Mouse (Mus musculus) forebrain, embryonic 11.5 days (tissue): ENCODE data around the gene C530025M09Rik. TPM values are rescaled to one million over a fixed set of nuclear protein-coding genes. Genes with fewer than 3 reads are reported as not detected.

Source experiments
- ATAC-seq: fragments of 200-750 bp; cut with Nextera tagmentation; replicated peaks from 2 replicates; pipeline ENCODE4 v1.8.0; 2017; ENCODE audit warnings: moderate TSS enrichment; ENCODE audit not compliant: low FRiP score
- DNase-seq: peaks from one replicate; pipeline ENCODE4 v3.0.0-alpha.2; 2017; ENCODE audit warnings: low spot score
- H3K27ac ChIP-seq: fragments of 300-500 bp; sonication (generic); 2 replicates; pipeline ENCODE4 v1.5.1; 2014; ENCODE audit warnings: low read depth, low read length
- H3K27me3 ChIP-seq: fragments of 300-500 bp; sonication (generic); 2 replicates; pipeline ENCODE4 v1.6.1; 2014; ENCODE audit warnings: mild to moderate bottlenecking, low read length, mixed read lengths; ENCODE audit not compliant: control insufficient read depth, insufficient read depth
- H3K36me3 ChIP-seq: fragments of 300-500 bp; sonication (generic); 2 replicates; pipeline ENCODE4 v1.6.1; 2014; ENCODE audit warnings: mild to moderate bottlenecking, low read length, moderate library complexity, mixed read lengths; ENCODE audit not compliant: control insufficient read depth, insufficient read depth
- H3K4me1 ChIP-seq: fragments of 300-500 bp; sonication (generic); replicated peaks from 2 replicates; pipeline ENCODE4 v1.6.1; 2014; ENCODE audit warnings: low read length, mixed read lengths; ENCODE audit not compliant: control insufficient read depth, insufficient read depth
- H3K4me2 ChIP-seq: fragments of 300-500 bp; sonication (generic); 2 replicates; pipeline ENCODE4 v1.6.1; 2014; ENCODE audit warnings: low read depth, mild to moderate bottlenecking, low read length, moderate library complexity, mixed read lengths; ENCODE audit not compliant: severe bottlenecking
- H3K4me3 ChIP-seq: fragments of 300-500 bp; sonication (generic); 2 replicates; pipeline ENCODE4 v1.5.1; 2014; ENCODE audit warnings: low read depth, low read length
- H3K9ac ChIP-seq: fragments of 300-500 bp; sonication (generic); 2 replicates; pipeline ENCODE4 v1.6.1; 2014; ENCODE audit warnings: low read length
- H3K9me3 ChIP-seq: fragments of 300-500 bp; sonication (generic); 2 replicates; pipeline ENCODE4 v1.6.1; 2016; ENCODE audit warnings: low read length, mixed read lengths; ENCODE audit not compliant: control insufficient read depth
- WGBS: fragments of 180-500 bp; shearing (Covaris S2); extraction: QIAGEN DNeasy Blood & Tissue Kit; methylation state at CpG from one replicate; pipeline ENCODE4 v1.1.7; 2014; 5-methylcytosine and 5-hydroxymethylcytosine counted together
- polyA plus RNA-seq: library from polyadenylated mRNA; unstranded; fragments of >200 nt; fragmentation: Nextera tagmentation; extraction: Ambion mirVana; gene quantifications from 2 replicates; pipeline ENCODE4 v1.2.1, GENCODE M21; 2014

C530025M09Rik gene
- polyA plus RNA-seq, 1 experiment from 2014 or later = not detected

DNA sequence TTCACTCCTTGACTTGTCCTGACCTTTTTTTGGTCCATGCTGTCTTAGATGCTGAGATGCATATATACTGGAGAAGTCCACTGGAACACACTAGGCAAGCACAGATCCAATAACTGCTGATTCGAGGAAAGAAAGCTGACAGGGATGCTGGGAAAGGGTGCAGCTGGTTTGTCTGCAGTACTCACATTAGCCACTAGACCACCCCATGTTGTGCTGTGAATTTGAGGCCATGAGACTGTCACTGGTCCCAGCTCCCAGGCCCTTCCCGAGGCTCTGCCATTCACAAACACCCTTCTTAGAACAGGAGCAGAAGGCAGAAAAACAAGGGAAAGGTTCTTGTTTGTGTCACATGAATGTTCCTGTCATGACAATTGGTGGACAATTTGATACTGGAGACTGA lies 10.8 kb downstream of the C530025M09Rik start:
- DNase-seq (no peak), ATAC-seq (no peak)
- H3K9me3 ChIP-seq = no peaks in the 10 kb centered on the region
- H3K4me1 ChIP-seq = no peaks in the 10 kb centered on the region
- 25% methylated on average over 2 of the region's 2 CpGs for WGBS
- H3K27ac ChIP-seq = no peak overlapping the region
- H3K9ac ChIP-seq = no peak overlapping the region
- H3K4me2 ChIP-seq = no peak overlapping the region
- H3K27me3 ChIP-seq = no peaks in the 10 kb centered on the region
- H3K36me3 ChIP-seq = no peaks in the 10 kb centered on the region
- H3K4me3 ChIP-seq = no peak overlapping the region

DNA sequence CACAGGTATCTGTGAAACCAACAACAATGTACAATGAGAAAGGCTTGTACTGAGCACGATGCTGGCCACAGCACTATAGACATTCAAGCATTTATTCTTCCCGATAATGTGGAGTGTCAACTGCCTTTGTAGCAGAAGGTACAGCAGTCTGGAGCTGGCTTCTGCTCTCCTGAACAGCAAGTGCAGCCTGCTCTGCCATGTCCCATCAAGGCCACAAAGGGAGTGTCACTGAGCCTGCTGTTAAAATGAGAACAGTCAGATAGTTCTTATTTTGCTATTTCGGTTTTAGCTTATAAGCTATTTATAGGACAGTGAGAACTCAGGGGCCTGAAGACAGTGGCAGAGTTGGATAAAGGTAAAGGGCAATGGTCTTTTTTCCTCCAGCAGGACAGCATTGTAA lies 11.3 kb downstream of the C530025M09Rik start:
- Histone ChIP-seq H3K27me3 (no peaks in the 10 kb centered on the region), H3K9ac (no peak overlapping the region), H3K36me3 (no peaks in the 10 kb centered on the region), H3K27ac (no peak overlapping the region), H3K4me1 (no peaks in the 10 kb centered on the region), H3K4me2 (no peak overlapping the region), H3K9me3 (no peaks in the 10 kb centered on the region), H3K4me3 (no peak overlapping the region)
- 91% methylated on average over 3 of the region's 3 CpGs for WGBS
- ATAC-seq = no peak
- no peak for DNase-seq

DNA sequence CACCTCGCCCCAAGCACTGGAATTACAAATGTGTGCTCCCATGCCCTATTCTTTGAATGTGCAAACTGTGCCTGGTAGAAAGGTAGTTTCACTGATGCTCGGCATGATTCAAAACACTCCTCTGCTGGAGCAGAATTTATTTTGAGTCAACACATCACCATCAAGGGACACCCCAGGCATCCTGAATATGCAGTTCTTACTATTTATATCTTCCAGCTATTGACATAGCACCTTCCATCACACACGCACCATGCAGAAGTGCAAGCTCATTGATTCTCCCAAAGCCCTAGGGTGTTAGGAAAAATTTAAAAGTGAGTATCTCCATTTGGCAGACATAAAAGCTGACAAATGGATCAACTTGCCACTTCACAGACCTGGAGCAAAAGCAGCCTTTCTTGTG lies 12.6 kb downstream of the C530025M09Rik start:
- DNase-seq (no peak), ATAC-seq (no peak)
- no peak overlapping the region for H3K4me3 ChIP-seq
- H3K4me2 ChIP-seq = no peak overlapping the region
- no peak overlapping the region for H3K9ac ChIP-seq
- no peaks in the 10 kb centered on the region for H3K4me1 ChIP-seq
- no peaks in the 10 kb centered on the region for H3K36me3 ChIP-seq
- no peaks in the 10 kb centered on the region for H3K27me3 ChIP-seq
- H3K27ac ChIP-seq = no peak overlapping the region
- 82% methylated on average over 3 of the region's 3 CpGs for WGBS
- H3K9me3 ChIP-seq = no peaks in the 10 kb centered on the region

- H3K27ac ChIP-seq = no peak overlapping the region
- no peak overlapping the region for H3K4me2 ChIP-seq
- no peaks in the 10 kb centered on the region for H3K9me3 ChIP-seq
- H3K27me3 ChIP-seq = no peaks in the 10 kb centered on the region
- no peak overlapping the region for H3K9ac ChIP-seq
- H3K4me1 ChIP-seq = no peaks in the 10 kb centered on the region
- no peaks in the 10 kb centered on the region for H3K36me3 ChIP-seq
- DNase-seq = no peak
- H3K4me3 ChIP-seq = no peak overlapping the region
- no peak for ATAC-seq
- WGBS = 82% methylated on average over 2 of the region's 2 CpGs
These were observed 18.1 kb downstream of the C530025M09Rik start for GRCm38 (mm10) chr2:149812899-149813298.

- Histone ChIP-seq H3K36me3 (no peaks in the 10 kb centered on the region), H3K27ac (no peak overlapping the region), H3K4me1 (no peaks in the 10 kb centered on the region), H3K4me3 (no peak overlapping the region), H3K4me2 (no peak overlapping the region), H3K27me3 (no peaks in the 10 kb centered on the region), H3K9ac (no peak overlapping the region), H3K9me3 (no peaks in the 10 kb centered on the region)
- DNase-seq (no peak), ATAC-seq (0 out of 2 replicates have a peak, but pooled peaks have one; percentile 27)
- WGBS = 89% methylated on average over 2 of the region's 2 CpGs
These were observed 25.8 kb downstream of the C530025M09Rik start for GRCm38 (mm10) chr2:149805256-149805655.

GRCm38 (mm10) chr2:149804599-149805140 lies 26.3 kb downstream of the C530025M09Rik start:
- Histone ChIP-seq H3K27ac (no peak overlapping the region), H3K36me3 (no peaks in the 10 kb centered on the region), H3K27me3 (no peaks in the 10 kb centered on the region), H3K4me1 (no peaks in the 10 kb centered on the region), H3K4me3 (no peak overlapping the region), H3K9ac (no peak overlapping the region), H3K9me3 (no peaks in the 10 kb centered on the region), H3K4me2 (no peak overlapping the region)
- no peak for DNase-seq
- ATAC-seq = no peak
- 84% methylated on average over 3 of the region's 3 CpGs for WGBS

DNA sequence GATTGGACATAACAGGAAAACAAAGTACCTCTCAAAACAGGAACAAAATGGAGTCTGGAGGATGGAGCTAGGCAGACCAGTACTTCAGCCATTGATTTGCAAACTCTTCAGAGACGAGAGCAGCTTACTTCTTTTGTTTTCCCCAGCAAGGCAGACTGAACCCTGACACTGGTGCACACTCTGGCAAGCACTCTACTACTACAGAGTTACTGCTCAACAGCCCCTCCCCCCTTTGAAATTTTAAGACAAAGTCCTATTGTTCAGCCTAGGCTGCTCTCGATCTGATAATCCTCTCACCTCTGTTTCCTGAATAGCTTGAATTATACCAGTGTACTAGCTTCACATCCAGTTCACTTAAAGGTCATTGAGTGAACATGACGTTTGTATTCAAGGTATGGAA lies 32.4 kb downstream of the C530025M09Rik start:
- no peak for DNase-seq

More for the DNA sequence above, 32.4 kb downstream of the C530025M09Rik start:
- Histone ChIP-seq H3K9ac (no peak overlapping the region), H3K9me3 (no peaks in the 10 kb centered on the region), H3K4me1 (no peaks in the 10 kb centered on the region), H3K36me3 (no peaks in the 10 kb centered on the region), H3K27me3 (no peaks in the 10 kb centered on the region), H3K4me3 (no peak overlapping the region), H3K4me2 (no peak overlapping the region), H3K27ac (no peak overlapping the region)
- under 1% methylated on average over 3 of the region's 3 CpGs for WGBS
- ATAC-seq = peak; percentile 85

Other genes starting within 250 kb of the C530025M09Rik start
- gene Syndig1, start 2.0 kb downstream of the C530025M09Rik start, polyA plus RNA-seq = 9.0 and 10.6 TPM in 2 replicates